Mouse (Mus musculus): ENCODE measurements around the gene Gm2663. TPM values are rescaled to one million over a fixed set of nuclear protein-coding genes. Genes with fewer than 3 reads are reported as not detected.

Gene Gm2663
- total RNA-seq, 4 experiments from 2014 or later: not detected

Other genes starting within 250 kb of the Gm2663 start
- not detected for gene Moxd2, start 112.0 kb downstream of the Gm2663 start, total RNA-seq (2022)
- gene Prss58, start 99.1 kb downstream of the Gm2663 start, total RNA-seq (2022): not detected
- gene 1700074P13Rik, start 58.9 kb downstream of the Gm2663 start, total RNA-seq (2022): not detected
- not detected for gene Gm4744, start 47.6 kb downstream of the Gm2663 start, total RNA-seq (2022)
- not detected for gene 1810009J06Rik, start 34.7 kb downstream of the Gm2663 start, total RNA-seq (2022)
- gene 2210010C04Rik, start 36.0 kb upstream of the Gm2663 start, total RNA-seq (2022): not detected

Measured in heart, adult 8-10 months (tissue).